Mouse (Mus musculus) stomach, postnatal 0 days (tissue): ENCODE measurements around the gene Msrb3.

Source experiments
- CTCF ChIP-seq: IDR thresholded peaks from 2 replicates; pipeline ENCODE4 v1.5.1; 2016; ENCODE audit warnings: antibody characterized with exemption, low read depth, mild to moderate bottlenecking, moderate library complexity
- EP300 ChIP-seq: optimal IDR thresholded peaks from 2 replicates; pipeline ENCODE3; 2016; ENCODE audit warnings: antibody characterized with exemption

DNA sequence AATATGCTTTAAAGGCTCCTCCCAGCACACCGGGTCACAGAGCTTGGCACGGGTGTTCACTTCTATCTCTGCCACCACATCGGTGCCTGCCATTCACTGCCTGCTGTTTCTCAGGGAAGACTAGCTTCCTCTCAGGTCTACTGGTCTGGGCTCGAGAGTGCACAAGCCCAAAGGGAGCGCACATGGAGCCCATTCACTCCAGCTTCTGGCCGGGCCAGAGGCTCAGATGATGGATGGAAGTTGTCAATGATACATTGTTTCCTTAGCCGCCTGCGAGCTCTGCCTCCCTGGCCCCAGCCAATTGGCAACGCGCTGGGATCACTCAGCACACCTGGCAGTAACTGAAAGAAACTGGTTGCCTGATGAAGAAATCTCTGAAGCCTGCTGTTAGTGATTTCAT is 111.7 kb downstream of the Msrb3 start:
- TF ChIP-seq EP300 (no peak), CTCF (no peak)
